Mouse (Mus musculus) ES-E14 (cell line): ENCODE measurements around the gene Gba2.

Experiments used
- CHD2 ChIP-seq: IDR thresholded peaks from 2 replicates; pipeline ENCODE4 v1.6.1; 2014; ENCODE audit warnings: mild to moderate bottlenecking, low read depth, low read length, inconsistent platforms
- HCFC1 ChIP-seq: IDR thresholded peaks from 2 replicates; pipeline ENCODE4 v1.6.1; 2012; ENCODE audit warnings: low read length, inconsistent platforms, borderline replicate concordance; ENCODE audit not compliant: insufficient read depth
- MAFK ChIP-seq: IDR thresholded peaks from 2 replicates; pipeline ENCODE4 v1.6.1; 2014; ENCODE audit warnings: mild to moderate bottlenecking, low read depth, low read length, inconsistent platforms; ENCODE audit not compliant: insufficient read depth
- ZNF384 ChIP-seq: IDR thresholded peaks from 2 replicates; pipeline ENCODE4 v1.6.1; 2012; ENCODE audit warnings: low read depth, low read length, inconsistent platforms

DNA sequence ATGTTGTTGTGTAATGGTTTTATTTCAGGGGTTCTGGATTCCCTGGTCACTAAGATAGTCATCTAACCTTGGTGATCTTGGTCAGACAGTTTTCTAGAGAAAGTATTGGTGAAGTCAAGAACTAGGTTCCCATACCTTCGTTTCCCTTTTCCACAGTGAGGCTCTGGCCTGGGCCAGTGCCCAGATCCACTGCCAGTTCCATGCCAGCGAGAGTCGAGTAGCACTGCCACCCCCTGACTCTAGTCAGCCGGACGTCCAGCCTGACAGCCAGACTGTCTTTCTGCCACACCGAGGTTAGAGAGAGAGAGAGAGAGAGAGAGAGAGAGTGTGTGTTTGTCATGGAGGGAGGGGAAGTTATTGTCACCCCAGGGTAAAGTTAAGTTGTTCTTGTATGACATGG lies 1.1 kb upstream of the Gba2 start:
- TF ChIP-seq HCFC1 (no peak), CHD2 (no peak), ZNF384 (no peak), MAFK (no peak)
